Mouse (Mus musculus): ENCODE data around the gene Sh2b2.

Sh2b2 gene

GRCm38 (mm10) chr5:136246452-136246838 is at the start of gene Sh2b2:
Gene Sh2b2, minus strand, starts transcription at chr5:136246556.
- DNase-seq: no peak

DNA sequence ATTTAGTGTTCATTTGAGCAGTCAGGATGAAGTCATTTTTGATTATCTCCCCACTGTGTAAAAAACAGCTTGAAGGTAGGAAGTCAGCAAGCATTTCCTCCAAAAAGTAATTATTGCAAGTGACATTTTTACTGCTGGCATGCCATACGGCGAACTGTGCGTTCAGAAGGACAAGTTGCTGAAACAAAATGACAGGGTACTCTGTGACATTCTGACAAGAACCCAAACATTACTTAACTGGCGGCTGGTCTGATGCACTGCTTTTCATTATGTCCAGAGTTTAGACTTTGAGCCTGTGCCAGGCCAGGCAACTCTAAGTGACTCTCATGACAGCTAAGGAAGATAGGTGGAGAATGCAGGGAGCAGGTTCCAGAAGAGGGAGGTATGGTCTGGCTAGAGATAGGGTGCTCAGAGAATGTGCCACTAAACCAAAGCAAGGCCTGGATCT is 46.6 kb upstream of the Sh2b2 start:
- no peak for DNase-seq

GRCm38 (mm10) chr5:136292361-136292760 is 46.0 kb upstream of the Sh2b2 start:
- no peak for DNase-seq

GRCm38 (mm10) chr5:136291562-136291961 is 45.2 kb upstream of the Sh2b2 start:
- DNase-seq: no peak

DNA sequence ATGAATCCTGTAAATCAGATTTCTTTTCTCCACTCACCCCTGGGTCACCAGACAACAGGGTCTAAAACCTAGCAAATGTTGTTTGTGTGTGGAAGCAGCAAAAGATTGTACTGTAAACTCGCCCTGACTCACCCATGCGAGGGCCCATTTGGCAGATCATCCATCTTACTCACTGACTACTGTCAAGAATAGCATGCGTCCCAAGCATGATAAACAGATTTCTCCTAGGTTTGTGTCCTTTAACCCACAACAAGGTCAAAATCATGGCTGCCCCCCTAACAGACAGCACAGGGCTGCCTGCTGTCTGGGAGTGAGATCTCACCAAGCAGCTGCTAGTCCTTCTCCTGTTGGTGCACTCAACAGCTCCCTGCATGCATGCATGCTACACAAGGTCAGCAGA is 43.4 kb upstream of the Sh2b2 start:
- no peak for DNase-seq

DNA sequence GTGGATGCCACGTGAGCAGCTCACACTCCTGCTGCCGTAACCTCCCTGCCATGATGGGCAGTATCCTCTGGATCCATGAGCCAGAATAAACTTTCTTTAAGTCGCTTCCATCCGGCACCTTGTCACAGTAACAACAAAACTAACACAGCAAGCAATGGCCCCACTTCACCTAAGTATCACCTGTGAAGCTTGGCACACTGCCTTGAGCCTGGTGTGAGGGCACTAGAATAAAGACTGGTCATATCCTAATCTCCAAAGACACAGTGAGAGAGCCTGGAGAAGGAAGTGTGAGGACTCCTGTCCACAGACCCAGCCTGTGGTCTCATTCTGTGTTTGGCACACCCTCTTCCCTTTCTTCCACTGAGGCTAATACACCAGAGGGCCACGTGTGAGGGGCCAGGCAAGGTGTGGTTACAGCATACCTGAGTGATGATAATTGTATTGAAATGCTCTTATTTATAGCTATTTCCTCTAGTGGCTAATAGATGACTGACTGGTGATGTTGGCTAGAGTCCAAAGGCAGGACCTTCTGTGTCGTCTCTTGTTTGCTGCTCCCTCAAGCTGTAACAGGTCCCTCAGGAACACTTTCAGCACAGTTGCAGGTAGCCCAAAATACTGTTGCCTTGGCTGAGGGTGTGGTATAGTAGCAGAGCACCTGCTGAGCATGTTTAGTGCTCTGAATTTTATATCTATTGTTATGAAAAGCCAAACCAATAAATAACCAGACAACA is 42.2 kb upstream of the Sh2b2 start:
- DNase-seq: no peak

DNA sequence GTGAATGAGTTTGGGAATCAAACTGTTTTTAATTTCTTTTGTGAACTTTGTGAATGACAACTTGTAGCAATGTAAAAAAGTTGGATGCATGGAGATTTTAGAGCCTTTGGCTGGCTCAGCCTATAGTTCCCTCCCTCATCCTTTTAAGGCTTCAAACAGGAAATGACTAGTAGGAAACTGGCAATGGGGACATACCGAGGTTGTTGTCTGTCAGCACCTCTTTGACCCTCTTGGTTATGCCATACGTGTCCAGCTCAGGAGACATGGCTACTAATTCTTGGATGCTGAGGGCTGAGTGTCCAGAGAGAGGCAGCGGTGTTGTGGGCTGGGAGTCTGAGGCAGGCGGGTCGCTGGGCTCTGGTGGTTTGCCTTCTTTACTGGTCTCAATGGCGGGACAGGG is 40.2 kb upstream of the Sh2b2 start:
- DNase-seq: no peak

- DNase-seq: no peak
These were observed 38.8 kb upstream of the Sh2b2 start for GRCm38 (mm10) chr5:136285106-136285505.

- no peak for DNase-seq
These were observed 35.0 kb upstream of the Sh2b2 start for GRCm38 (mm10) chr5:136281351-136281750.

- DNase-seq: no peak
These were observed 28.4 kb upstream of the Sh2b2 start for GRCm38 (mm10) chr5:136274739-136275138.

GRCm38 (mm10) chr5:136269937-136270336 is 23.6 kb upstream of the Sh2b2 start:
- no peak for DNase-seq

GRCm38 (mm10) chr5:136266077-136266476 is 19.7 kb upstream of the Sh2b2 start:
- DNase-seq: no peak

DNA sequence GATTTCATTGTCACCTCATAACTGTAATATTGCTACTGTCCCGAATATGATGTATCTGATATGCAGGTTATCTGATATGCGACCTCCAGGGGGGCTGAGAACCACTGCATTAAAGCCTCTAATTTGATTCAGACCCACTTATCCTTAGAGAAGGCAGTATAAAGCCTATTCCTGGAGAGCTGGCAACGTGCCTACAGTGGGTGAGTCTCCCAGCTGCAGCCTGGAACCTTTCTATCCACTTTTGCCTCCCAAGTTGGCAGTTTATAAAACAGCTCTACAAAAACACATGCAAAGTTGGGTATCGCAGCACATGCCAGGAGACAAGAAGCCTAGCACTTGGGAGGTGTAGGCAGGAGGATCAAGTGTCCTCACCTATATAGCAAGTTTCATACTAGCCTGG is 17.0 kb upstream of the Sh2b2 start:
- DNase-seq: no peak

DNA sequence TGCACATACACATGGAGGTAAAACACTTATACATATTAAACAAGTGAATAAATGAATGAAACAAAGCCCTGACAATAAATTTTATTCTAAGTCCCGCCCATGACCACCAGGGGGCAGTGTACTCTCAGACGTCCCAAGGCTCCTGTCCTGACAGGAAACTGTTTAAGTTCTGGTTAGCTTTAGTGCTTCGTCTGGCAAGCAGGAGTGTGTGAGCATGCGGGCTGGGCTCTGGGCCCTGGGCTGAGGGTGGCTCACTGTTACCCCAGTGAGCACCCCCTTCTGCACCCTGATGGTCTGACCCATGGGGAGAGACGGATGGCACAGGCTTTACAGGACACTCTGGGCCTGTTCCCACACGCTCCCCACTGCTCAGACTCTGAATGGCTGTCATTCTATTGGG is 12.6 kb upstream of the Sh2b2 start:
- DNase-seq: peak; percentile 48

DNA sequence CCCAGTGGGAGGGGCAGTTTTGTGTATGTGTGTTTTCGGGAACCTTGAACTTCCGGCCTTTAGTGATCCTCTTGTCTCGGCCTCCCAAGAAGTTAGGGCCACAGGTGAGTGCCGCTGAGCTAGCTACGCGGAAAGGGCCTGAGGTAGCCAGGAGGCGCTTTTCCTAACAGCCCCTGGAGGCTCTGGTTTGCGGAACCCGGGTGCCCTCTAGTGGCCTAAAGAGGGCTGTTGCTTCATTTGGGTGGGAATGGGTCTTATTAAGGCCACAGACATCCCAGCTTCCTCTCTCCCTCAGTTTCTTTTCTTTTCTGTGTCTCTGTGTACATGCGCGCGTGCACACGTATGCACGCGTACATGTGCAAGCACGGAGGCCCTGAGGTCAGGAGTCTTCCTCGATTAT is 6.5 kb upstream of the Sh2b2 start:
- DNase-seq: peak; percentile 65

GRCm38 (mm10) chr5:136251004-136251403 is 4.6 kb upstream of the Sh2b2 start:
- DNase-seq: peak; percentile 20

DNA sequence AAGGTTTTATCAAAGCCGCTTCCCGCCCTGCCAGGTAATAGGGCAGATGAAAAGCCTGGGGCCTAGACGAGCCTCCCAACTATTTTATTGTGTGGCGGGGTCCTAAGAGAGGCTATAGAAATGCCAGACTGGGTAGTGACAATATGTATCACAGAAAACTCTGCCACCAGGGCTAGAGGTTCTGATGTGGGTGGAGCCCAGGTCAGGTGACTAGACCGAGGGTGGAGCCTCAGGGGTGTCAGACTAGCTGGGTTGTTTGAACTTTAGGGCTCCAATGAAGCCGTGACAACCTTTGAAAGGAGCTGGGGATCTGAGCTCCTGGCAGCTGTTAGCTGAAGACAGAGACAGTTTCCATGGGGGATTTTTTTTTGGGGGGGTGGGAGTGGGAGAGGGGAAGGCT is 2.1 kb upstream of the Sh2b2 start:
- DNase-seq: no peak

GRCm38 (mm10) chr5:136245541-136246451 is 560 bp downstream of the Sh2b2 start:
- DNase-seq: no peak

DNA sequence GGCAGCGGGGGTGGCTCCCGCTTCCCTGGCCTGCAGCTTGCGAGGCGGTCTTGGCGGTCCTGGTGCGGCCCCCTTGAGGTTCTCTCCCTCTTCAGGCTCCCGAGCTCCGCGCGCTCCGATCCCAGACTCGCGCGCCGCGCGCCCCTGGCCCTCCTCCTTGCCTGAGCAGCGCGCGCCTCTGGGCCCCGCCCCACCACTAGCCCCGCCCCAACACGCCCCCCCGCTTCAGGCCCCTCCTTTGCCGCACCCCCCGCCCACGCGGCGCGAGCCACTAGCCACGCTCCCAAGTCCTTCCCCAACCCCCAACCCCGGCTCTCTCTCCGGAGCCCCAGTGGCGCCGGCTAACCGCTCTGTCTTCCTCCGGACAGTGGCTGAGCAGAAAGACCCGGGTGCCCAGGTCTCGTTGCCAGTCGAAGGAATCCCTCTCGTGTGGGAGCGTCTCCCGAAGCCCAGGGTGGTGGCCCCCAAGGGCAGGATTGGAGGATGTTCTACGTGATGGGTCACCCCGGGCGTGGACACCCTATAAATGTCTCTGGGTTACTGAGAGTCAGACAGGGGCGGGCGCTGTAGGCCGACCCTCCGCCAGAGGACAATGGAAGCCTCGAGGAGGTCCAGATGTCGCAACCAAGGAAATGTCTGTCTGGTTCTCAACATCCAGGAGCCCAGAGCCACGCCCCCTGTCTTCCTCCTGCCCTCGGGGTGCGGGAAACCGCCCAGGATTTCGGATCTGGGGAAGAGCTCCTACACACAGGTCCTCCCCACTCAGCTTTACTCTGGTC is 1.4 kb downstream of the Sh2b2 start:
- DNase-seq: peak; percentile 33

GRCm38 (mm10) chr5:136243851-136244761 is 2.2 kb downstream of the Sh2b2 start:
- peak; percentile 17 for DNase-seq

- no peak for DNase-seq
These were observed 5.2 kb downstream of the Sh2b2 start for GRCm38 (mm10) chr5:136241161-136241560.

DNA sequence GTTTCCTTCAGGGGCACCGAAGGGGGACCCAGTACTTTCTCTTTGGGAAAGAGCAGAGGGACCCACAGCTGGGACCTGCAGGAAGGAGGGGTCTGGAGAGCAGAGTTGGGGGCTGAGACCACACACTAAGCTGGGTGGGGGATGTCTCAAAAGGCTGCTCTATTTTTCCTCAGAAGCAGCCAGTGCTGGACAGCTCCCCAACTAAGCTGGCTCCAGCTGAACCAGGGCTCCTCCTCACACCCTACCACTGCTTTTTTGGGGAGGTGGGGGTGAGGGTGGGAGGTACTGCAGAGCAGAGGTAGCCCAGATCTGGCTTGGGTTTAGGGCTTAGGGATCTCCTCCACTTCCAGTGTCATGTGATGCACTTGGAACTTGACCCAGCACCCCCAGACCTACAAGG is 6.0 kb downstream of the Sh2b2 start:
- DNase-seq: no peak
